Mouse (Mus musculus) megakaryocyte-erythroid progenitor cell, adult 5-6 weeks (primary cell): ENCODE measurements at regions not wholly inside any gene's neighbourhood (a gene's known extent, or its start where the extent isn't known, plus 50 kb on each side); places are given as distances from the start of the nearest gene placed in this dataset.

Experiments
- ATAC-seq: replicated peaks from 2 replicates; pipeline ENCODE4 v1.8.0; 2016; ENCODE audit warnings: mild to moderate bottlenecking, inconsistent platforms; ENCODE audit not compliant: severe bottlenecking, poor library complexity, low FRiP score, low TSS enrichment

DNA sequence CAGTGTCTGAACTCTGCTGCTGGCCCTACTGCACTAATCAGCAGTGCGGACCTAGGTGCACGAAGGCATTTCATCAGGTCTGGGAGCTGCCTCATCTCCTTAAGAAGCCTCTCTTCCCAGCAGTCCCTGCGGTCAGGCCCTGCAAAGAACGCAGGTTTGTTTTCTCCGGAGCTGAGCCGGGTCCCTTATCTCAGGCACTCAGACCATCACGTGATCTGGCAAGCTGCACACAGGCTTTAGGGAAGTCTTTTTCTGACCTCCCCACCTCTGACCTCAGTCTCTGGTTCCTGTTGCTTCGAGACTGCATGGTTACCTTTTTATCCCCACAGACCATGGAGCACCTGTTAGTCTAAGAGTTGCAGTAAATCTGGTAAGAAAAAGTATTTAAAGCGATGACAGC lies 59.8 kb upstream of the Cpeb4 start:
- peak; percentile 78 for ATAC-seq

GRCm38 (mm10) chr11:31814616-31815015 lies 57.4 kb upstream of the Cpeb4 start:
- ATAC-seq = no peak

GRCm38 (mm10) chr11:31815855-31816488 lies 56.0 kb upstream of the Cpeb4 start:
- ATAC-seq = no peak

DNA sequence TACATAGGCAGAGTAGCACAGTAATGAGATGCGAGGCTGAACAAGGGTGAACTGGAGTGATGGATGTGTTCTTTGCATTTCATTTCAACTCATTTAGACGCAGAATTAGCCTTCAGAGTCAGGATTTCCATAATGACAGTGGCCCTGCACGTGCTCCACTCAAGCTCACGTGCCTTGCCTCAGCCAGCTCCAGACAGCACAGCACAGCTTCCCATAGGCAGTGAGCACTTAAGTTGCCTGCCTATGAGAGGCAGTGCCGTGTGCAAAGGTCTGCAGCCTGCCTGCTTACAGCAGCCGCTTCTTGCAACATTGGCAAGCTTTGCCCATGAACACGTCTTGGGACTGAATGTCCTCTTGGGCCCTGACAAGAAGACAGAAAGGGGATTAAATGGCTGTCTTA lies 54.0 kb upstream of the Cpeb4 start:
- ATAC-seq = no peak

DNA sequence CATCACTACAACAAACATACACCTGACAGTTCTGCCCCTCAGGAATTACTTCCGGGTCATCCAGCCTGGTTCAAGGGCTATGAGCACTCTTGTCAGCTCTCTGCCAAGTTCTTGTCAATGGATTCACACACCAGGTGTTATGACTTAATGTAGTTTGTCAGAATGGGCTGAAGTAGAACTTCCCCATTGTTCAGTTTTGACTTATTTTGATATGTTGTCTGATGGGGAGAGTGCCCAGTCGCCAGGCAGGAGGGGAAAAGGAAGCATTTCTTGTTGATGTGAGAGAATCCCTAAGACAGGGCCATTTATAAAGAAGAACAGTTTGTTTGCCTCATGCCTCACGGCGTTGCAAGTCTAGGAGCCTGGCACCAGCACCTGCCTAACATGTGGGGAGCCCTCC lies 52.0 kb upstream of the Cpeb4 start:
- no peak for ATAC-seq

DNA sequence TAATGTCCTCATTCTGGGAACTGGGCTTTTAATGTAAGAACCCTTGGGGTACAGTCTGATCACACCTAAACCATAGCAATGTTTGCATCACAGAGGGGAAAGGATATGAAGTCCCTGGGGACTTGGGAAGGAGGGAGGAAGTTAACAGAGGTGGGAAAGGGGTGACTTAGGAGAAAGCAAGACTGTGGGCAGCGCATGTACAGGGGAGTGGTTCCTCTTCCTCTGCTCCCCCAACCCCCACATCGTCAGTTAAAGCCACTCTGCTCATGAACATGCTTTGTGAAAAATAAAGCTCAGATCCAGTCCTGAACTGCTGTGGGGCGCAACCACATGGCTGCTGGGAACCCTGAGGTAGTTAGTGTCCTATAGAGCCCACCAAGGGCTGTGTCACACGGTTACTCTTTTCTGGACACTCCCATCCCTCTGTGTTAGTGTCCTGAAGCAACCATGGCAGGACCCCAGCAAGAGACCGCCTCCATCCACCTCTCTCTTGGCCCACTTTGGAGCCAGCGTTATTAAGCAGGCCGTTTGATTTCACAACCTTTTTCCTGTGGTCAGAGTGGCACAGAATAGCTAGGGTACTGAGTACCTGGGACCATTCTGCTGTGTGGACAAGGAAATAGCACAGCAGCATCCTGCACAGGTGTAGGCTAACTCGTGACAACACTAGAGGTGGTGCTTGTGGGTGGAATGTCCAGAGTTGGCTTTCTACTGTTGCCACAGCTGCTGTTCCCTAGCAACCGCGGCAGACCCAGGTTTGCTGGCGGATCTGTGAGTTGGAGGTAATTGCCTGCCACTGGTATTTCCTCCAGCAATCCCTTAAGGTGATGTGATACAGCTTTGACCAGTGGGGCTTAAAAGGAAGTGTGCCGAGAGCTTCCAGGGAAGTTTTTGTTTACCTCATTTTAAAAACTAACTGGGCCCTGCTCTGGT lies 50.3 kb upstream of the Cpeb4 start:
- ATAC-seq = no peak
